Mouse (Mus musculus) G1E (cell line): ENCODE measurements around the gene Foxo3. TPM values are rescaled to one million over a fixed set of nuclear protein-coding genes. Genes with fewer than 3 reads are reported as not detected.

Experiments
- ATAC-seq: 2 replicates; pipeline ENCODE4 v1.8.0; 2016; ENCODE audit warnings: mild to moderate bottlenecking; ENCODE audit not compliant: insufficient number of reproducible peaks, poor library complexity, low FRiP score, severe bottlenecking; ENCODE audit errors: extremely low read depth
- DNase-seq: peaks from one replicate; pipeline ENCODE4 v3.0.0; 2012; ENCODE audit warnings: low spot score
- H3K27me3 ChIP-seq: 2 replicates; pipeline ENCODE4 v1.6.1; 2012; ENCODE audit warnings: mild to moderate bottlenecking, low read length, inconsistent platforms; ENCODE audit not compliant: insufficient read depth
- H3K36me3 ChIP-seq: replicated peaks from 2 replicates; pipeline ENCODE3; 2012; ENCODE audit warnings: mild to moderate bottlenecking, inconsistent platforms
- H3K4me1 ChIP-seq: 2 replicates; pipeline ENCODE4 v1.6.1; 2012; ENCODE audit warnings: low read depth, low read length, inconsistent platforms, mixed read lengths; ENCODE audit not compliant: insufficient read depth
- H3K4me3 ChIP-seq: 2 replicates; pipeline ENCODE4 v1.5.1; 2012; ENCODE audit warnings: low read depth, mild to moderate bottlenecking, inconsistent platforms, low read length, moderate library complexity, mixed read lengths
- H3K9me3 ChIP-seq: replicated peaks from 2 replicates; pipeline ENCODE4 v1.6.1; 2012; ENCODE audit warnings: inconsistent platforms
- CTCF ChIP-seq: IDR thresholded peaks from 2 replicates; pipeline ENCODE4 v1.5.1; 2012; ENCODE audit warnings: low read depth, low read length, inconsistent platforms, mixed read lengths
- GATA1 ChIP-seq: IDR thresholded peaks from 2 replicates; pipeline ENCODE4 v1.6.1; 2012; ENCODE audit warnings: borderline replicate concordance, low read length, inconsistent platforms, mixed read lengths
- GATA2 ChIP-seq: IDR thresholded peaks from 2 replicates; pipeline ENCODE4 v1.6.1; 2012; ENCODE audit warnings: low read depth, low read length, inconsistent platforms, borderline replicate concordance
- POLR2AphosphoS5 ChIP-seq: IDR thresholded peaks from 2 replicates; pipeline ENCODE4 v1.6.1; 2012; ENCODE audit warnings: low read depth, low read length, inconsistent platforms; ENCODE audit not compliant: insufficient replicate concordance
- TAL1 ChIP-seq: conservative IDR thresholded peaks from 2 replicates; pipeline ENCODE4 v1.6.1; 2012; ENCODE audit warnings: low read depth, low read length, inconsistent platforms, mixed read lengths
- polyA plus RNA-seq: library from polyadenylated mRNA; stranded (reverse); fragments of >175 nt; gene quantifications from 2 replicates; pipeline ENCODE4 v1.2.3, GENCODE M21; 2012
- total RNA-seq, 2 experiments: library from RNA; stranded (forward) in 1 of 2; stranded (reverse) in 1 of 2; fragments of 200-1000 nt in 1 of 2; fragments of >200 nt in 1 of 2; fragmentation: Nextera tagmentation in 1 of 2; gene quantifications; 2 replicates each; pipeline ENCODE4 v1.2.3; 2014 to 2017

Gene Foxo3
- total and polyA plus RNA-seq, 3 experiments = 45.5 to 98.4 (median 59.2) TPM

DNA sequence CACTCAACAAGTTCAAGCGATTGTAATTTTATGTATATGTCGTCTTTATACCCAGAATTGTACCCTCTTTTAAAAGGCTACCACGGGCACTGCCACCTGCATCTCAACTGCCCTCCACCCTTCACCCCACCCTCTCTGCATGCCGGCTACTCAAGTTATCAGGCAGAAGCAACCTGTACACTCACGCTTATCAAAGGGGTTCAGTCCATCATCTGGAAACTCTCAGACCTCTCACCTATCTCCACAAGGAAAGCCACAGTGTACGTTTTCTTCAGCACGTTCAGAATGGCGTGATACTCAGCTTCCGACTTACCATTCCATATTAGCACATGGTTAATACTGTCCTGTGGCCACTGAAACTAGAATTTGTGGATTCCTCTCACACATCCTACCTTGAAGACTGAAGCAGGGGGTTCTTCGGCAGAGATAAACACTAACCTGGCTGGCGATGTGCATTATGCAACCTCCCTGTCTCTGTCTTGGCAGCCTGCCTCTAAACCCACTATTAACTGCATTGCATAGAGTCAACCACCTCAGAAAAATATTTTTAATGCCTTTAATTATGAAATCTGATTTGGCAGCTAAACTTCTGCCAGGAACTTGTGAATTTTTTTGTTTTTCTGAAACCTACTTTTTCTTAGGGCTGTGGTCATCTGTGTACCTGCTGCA is 11.4 kb downstream of the Foxo3 start:
- DNase-seq (peak; percentile 33), ATAC-seq (peak; percentile 37)
- no peaks in the 10 kb centered on the region for H3K27me3 ChIP-seq
- no peak for TF ChIP-seq GATA1
- no peak; the same call in 1 of the 2 replicates for TF ChIP-seq POLR2AphosphoS5
- no peak for TF ChIP-seq GATA2
- TF ChIP-seq TAL1 = peak; percentile 87
- H3K4me1 ChIP-seq = peaks cover 92% of the 10 kb centered on the region
- H3K4me3 ChIP-seq = peak overlapping the region; percentile 39; the same call in 1 of the 2 replicates
- H3K9me3 ChIP-seq = peaks cover 16% of the 10 kb centered on the region
- peaks cover 90% of the 10 kb centered on the region for H3K36me3 ChIP-seq

DNA sequence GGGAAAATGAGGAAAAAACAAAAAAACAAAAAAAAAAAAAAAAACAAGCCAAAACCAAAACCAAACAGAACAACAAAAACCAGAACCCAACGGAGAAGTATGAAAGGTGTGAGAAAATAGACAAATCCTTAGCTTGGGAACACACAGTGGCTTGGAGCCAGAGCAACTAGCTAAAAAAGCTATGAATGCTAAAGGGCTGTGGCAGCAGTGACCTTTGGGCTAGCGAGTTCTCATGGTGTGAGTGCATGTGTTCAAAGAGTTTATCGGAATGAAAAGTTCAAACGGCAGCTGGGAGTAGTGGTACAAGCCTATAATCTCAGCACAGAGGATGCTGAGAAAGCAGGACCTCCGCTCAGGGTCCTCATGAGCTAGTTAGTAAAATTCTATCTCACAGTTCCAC is 12.4 kb downstream of the Foxo3 start:
- Histone ChIP-seq H3K4me1 (peaks cover 92% of the 10 kb centered on the region), H3K4me3 (no peak overlapping the region; the same call in 1 of the 2 replicates), H3K27me3 (no peaks in the 10 kb centered on the region), H3K36me3 (peaks cover 90% of the 10 kb centered on the region), H3K9me3 (peaks cover 16% of the 10 kb centered on the region)
- ATAC-seq = no peak
- DNase-seq = no peak
- TF ChIP-seq TAL1 (no peak), CTCF (no peak), GATA1 (no peak), GATA2 (no peak), POLR2AphosphoS5 (no peak)

DNA sequence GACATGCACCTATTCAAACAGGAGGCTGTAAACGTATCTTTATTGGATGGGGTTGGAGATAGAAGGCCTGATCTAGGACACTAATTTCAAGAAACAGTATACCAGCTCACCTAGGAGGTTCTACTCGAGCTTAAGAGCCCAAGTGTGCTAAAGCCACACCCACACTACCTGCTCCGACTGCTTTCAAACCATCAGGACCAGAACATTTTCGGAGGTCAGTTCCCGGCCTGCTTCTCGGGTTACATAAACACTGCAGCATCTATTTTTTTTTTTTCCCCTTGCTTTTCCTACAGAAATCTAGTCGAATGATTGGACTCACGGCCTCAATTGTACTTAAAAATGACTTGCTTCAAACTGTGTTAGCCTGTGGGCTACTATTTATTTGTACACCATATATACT is 12.9 kb downstream of the Foxo3 start:
- no peak for ATAC-seq
- no peak overlapping the region for H3K4me3 ChIP-seq
- TF ChIP-seq POLR2AphosphoS5 (no peak), GATA1 (no peak), CTCF (no peak), TAL1 (no peak), GATA2 (no peak)
- no peaks in the 10 kb centered on the region for H3K27me3 ChIP-seq
- peaks cover 90% of the 10 kb centered on the region for H3K36me3 ChIP-seq
- peaks cover 92% of the 10 kb centered on the region for H3K4me1 ChIP-seq
- DNase-seq = no peak
- H3K9me3 ChIP-seq = peaks cover 16% of the 10 kb centered on the region

DNA sequence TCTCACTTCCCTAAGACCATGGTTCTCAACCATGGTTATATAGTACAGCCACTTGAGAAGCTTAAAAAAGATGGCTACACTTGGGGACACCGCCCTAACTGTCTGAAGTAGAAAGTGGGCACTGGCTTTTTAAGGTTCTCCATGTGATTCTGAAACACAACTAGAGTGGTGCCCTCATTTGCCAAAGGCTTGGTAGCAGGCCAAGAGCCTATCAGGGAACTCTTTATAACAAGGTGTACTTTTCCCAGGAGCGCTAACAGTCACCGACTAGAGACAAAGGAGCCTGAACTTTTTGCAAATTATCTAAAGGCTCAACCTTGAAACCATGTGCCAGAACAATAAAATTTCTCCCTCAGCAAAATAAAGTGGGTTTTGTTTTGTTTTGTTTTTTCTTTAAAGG is 14.5 kb downstream of the Foxo3 start:
- Histone ChIP-seq H3K4me1 (peaks cover 96% of the 10 kb centered on the region), H3K9me3 (peaks cover 15% of the 10 kb centered on the region), H3K36me3 (peaks cover 89% of the 10 kb centered on the region), H3K27me3 (no peaks in the 10 kb centered on the region), H3K4me3 (no peak overlapping the region)
- ATAC-seq (no peak), DNase-seq (no peak)
- TF ChIP-seq GATA2 (no peak), TAL1 (no peak), GATA1 (no peak), CTCF (no peak), POLR2AphosphoS5 (no peak)

DNA sequence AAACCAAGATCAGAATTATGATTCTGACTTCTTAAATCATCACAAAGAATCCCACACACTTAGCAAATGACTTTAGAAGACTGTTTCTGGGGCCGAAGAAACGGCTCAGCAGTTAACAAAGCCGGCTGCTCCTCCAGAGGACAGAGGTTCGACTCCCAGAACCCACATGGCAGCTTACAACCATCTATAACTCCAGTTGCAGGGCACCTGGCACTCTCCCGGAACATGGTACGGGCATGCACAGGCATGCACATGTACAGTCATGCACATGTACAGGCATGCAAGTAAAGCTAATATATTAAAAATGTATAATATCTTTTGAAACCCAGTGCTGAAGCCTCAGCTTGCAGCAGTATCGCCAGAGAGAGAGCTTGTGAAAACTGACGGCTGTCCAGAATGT is 15.5 kb downstream of the Foxo3 start:
- ATAC-seq (no peak), DNase-seq (no peak)
- Histone ChIP-seq H3K4me1 (peaks cover 94% of the 10 kb centered on the region), H3K9me3 (peaks cover 6% of the 10 kb centered on the region), H3K4me3 (no peak overlapping the region; the same call in 1 of the 2 replicates), H3K27me3 (no peaks in the 10 kb centered on the region), H3K36me3 (peaks cover 89% of the 10 kb centered on the region)
- TF ChIP-seq TAL1 = no peak
- no peak for TF ChIP-seq POLR2AphosphoS5
- no peak for TF ChIP-seq CTCF
- no peak for TF ChIP-seq GATA1
- no peak for TF ChIP-seq GATA2

DNA sequence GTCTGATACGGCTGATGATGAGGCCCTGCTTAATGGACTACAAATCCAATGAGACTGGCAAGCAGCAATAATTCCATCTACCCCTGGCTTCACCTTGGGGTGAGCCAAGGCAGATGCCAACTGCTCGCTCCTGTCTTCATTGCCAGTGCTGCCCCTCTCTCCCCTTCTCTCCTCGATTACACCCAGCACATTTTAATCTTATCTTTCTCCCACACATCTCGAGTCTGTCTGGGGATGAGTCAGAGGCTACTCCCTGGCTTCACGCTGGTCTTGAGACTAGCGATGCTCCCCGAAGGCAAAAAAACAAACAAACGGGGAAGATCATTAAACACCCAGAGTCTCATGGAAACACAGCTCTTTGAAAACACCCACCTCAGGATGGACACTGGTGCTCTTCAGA is 16.0 kb downstream of the Foxo3 start:
- peaks cover 89% of the 10 kb centered on the region for H3K36me3 ChIP-seq
- H3K4me1 ChIP-seq = peaks cover 92% of the 10 kb centered on the region
- no peaks in the 10 kb centered on the region for H3K9me3 ChIP-seq
- peak; percentile 76 for ATAC-seq
- peak; percentile 69 for DNase-seq
- no peak overlapping the region; the same call in 1 of the 2 replicates for H3K4me3 ChIP-seq
- H3K27me3 ChIP-seq = no peaks in the 10 kb centered on the region
- TF ChIP-seq TAL1 (peak; percentile 27; the same call in 1 of the 2 replicates), POLR2AphosphoS5 (no peak), CTCF (no peak), GATA2 (no peak)
